Mouse (Mus musculus) forebrain, embryonic 14.5 days (tissue): ENCODE measurements at regions not wholly inside any gene's neighbourhood (a gene's known extent, or its start where the extent isn't known, plus 50 kb on each side); places are given as distances from the start of the nearest gene placed in this dataset.
A peak's percentile ranks its signal among the peaks of the same experiment; 100 is the strongest.

Experiments used
- ATAC-seq: fragments of 200-750 bp; cut with Nextera tagmentation; 2 replicates; pipeline ENCODE4 v1.8.0; 2017; ENCODE audit warnings: mild to moderate bottlenecking, moderate library complexity
- DNase-seq: peaks from one replicate; pipeline ENCODE4 v3.0.0-alpha.2; 2015; ENCODE audit warnings: low spot score
- H3K27ac ChIP-seq: fragments of 300-500 bp; sonication (generic); 2 replicates; pipeline ENCODE4 v1.5.1; 2014; ENCODE audit warnings: low read depth, mild to moderate bottlenecking, control low read depth, low read length, moderate library complexity
- H3K27me3 ChIP-seq: fragments of 300-500 bp; sonication (generic); replicated peaks from 2 replicates; pipeline ENCODE4 v1.6.1; 2014; ENCODE audit warnings: low read length, control low read depth, mixed read lengths; ENCODE audit not compliant: control insufficient read depth, insufficient read depth
- H3K36me3 ChIP-seq: fragments of 300-500 bp; sonication (generic); 2 replicates; pipeline ENCODE4 v1.6.1; 2014; ENCODE audit warnings: low read length, control low read depth; ENCODE audit not compliant: control insufficient read depth, insufficient read depth
- H3K4me1 ChIP-seq: fragments of 300-500 bp; sonication (generic); 2 replicates; pipeline ENCODE4 v1.6.1; 2014; ENCODE audit warnings: antibody characterized with exemption, low read length, control low read depth; ENCODE audit not compliant: control insufficient read depth, insufficient read depth
- H3K4me2 ChIP-seq: fragments of 300-500 bp; sonication (generic); 2 replicates; pipeline ENCODE4 v1.6.1; 2014; ENCODE audit warnings: mild to moderate bottlenecking, control low read depth, low read length
- H3K4me3 ChIP-seq: fragments of 300-500 bp; sonication (generic); 2 replicates; pipeline ENCODE4 v1.5.1; 2014; ENCODE audit warnings: low read depth, low read length, control low read depth
- H3K9ac ChIP-seq: fragments of 300-500 bp; sonication (generic); 2 replicates; pipeline ENCODE4 v1.6.1; 2014; ENCODE audit warnings: mild to moderate bottlenecking, low read length, control low read depth, moderate library complexity
- H3K9me3 ChIP-seq: fragments of 300-500 bp; sonication (generic); replicated peaks from 2 replicates; pipeline ENCODE4 v1.6.1; 2016; ENCODE audit warnings: low read length, control low read depth, mixed read lengths; ENCODE audit not compliant: control insufficient read depth
- WGBS: fragments of 180-500 bp; shearing (Covaris S2); extraction: QIAGEN DNeasy Blood & Tissue Kit; methylation state at CpG from one replicate; pipeline ENCODE4 v1.1.7; 2014; 5-methylcytosine and 5-hydroxymethylcytosine counted together

DNA sequence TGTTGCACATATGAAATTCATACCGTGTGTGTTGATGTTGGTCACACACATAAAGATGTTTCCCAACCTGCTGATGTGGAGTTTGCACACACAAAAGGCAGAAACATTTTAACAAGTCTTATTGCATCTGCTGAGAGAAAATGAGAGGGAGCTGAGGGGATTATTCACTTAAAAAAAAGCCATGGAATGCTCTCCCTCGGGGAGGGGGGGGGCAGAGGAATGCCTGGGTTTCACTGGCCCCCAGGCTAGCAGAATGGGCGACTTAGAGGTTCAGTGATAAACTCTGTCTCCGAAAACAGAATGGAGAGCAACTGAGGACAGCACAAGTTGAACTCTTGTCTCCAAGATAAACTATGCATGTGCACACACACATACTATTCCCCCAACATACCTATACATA, 392.4 kb upstream of the Id4 start:
- H3K9ac ChIP-seq: no peak overlapping the region
- no peak overlapping the region for H3K4me3 ChIP-seq
- H3K4me1 ChIP-seq: peaks cover 4% of the 10 kb centered on the region
- WGBS: 43% methylated on average over 4 of the region's 4 CpGs
- H3K4me2 ChIP-seq: no peak overlapping the region
- ATAC-seq (no peak), DNase-seq (no peak)
- no peaks in the 10 kb centered on the region for H3K9me3 ChIP-seq
- peak overlapping the region; percentile 35; the same call in 1 of the 2 replicates for H3K27ac ChIP-seq
- H3K27me3 ChIP-seq: no peaks in the 10 kb centered on the region
- H3K36me3 ChIP-seq: no peaks in the 10 kb centered on the region

DNA sequence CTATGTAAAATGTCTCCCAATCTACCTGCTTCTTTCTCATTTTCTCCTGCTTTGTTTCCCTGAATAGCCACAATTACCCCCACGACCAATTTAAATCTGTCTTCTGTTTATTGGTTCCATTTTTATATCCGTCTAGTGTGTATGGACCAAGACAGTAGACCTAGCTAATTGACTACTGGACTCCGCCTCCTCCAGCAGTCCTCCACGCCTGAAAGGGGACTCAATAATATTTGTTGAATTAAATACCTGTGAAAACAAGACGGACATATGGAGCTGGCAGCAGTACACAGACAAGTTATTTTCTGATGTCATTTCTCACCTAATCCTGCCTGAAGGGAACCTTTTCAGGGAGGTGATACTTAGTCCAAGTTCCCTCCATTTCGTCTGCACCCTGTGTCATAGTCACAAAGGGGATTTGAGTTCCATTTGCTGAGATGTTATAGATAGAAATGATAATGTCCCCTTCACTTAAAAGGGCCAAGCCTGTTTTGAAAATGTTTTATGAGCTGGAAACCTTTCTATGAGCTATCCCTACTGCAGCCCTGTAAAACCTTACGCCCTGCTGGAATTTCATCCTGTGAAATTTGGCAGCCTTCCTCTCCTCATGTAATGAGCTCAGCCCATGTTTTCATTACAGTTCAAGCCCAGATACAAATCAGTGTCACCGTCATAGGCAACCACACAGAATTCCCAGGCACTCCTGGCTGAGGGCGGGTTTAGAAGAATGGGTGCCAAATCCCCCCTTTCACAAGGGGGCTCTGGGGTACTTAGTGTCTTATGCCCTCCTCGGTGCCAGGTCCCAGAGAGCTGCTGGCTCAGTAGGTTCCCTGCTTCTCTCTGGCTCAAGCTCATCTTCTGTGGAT, 391.1 kb upstream of the Id4 start:
- H3K9ac ChIP-seq: no peak overlapping the region
- DNase-seq (peak; percentile 93), ATAC-seq (peak; percentile 90)
- peaks cover 4% of the 10 kb centered on the region for H3K4me1 ChIP-seq
- no peak overlapping the region for H3K4me2 ChIP-seq
- no peaks in the 10 kb centered on the region for H3K27me3 ChIP-seq
- no peak overlapping the region for H3K4me3 ChIP-seq
- H3K36me3 ChIP-seq: no peaks in the 10 kb centered on the region
- H3K27ac ChIP-seq: peak overlapping the region; percentile 35
- 19% methylated on average over 10 of the region's 10 CpGs for WGBS
- no peaks in the 10 kb centered on the region for H3K9me3 ChIP-seq

DNA sequence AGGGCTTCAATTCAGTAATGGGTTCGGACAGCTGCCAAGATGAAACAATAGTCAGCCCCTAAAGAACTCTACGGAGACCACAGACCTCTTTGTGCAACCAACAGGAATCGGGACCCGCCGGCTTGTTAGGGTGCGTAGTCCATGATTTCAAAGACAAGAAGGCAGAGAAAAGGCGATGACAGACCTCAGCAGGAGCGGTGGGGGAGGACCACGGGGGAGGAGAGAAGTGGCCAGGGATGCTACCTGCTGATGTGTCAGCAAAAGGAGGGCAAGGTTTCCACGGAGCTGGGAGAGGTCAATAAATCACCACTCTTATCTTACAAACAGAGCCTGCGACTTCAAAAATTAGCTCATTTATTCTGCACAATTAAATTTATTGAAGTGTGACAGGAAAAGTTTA, 388.4 kb upstream of the Id4 start:
- DNase-seq: peak; percentile 30
- no peaks in the 10 kb centered on the region for H3K27me3 ChIP-seq
- no peaks in the 10 kb centered on the region for H3K9me3 ChIP-seq
- no peaks in the 10 kb centered on the region for H3K36me3 ChIP-seq
- H3K4me2 ChIP-seq: no peak overlapping the region
- WGBS: 19% methylated on average over 11 of the region's 11 CpGs
- H3K4me3 ChIP-seq: no peak overlapping the region
- H3K27ac ChIP-seq: no peak overlapping the region
- H3K9ac ChIP-seq: no peak overlapping the region
- ATAC-seq: no peak
- peaks cover 4% of the 10 kb centered on the region for H3K4me1 ChIP-seq

- peak; percentile 55 for DNase-seq
- Histone ChIP-seq H3K36me3 (no peaks in the 10 kb centered on the region), H3K4me2 (no peak overlapping the region), H3K4me3 (no peak overlapping the region), H3K27me3 (no peaks in the 10 kb centered on the region), H3K9ac (no peak overlapping the region), H3K27ac (no peak overlapping the region), H3K4me1 (peaks cover 5% of the 10 kb centered on the region; the same call in 1 of the 2 replicates), H3K9me3 (no peaks in the 10 kb centered on the region)
- ATAC-seq: no peak
- 73% methylated on average over 4 of the region's 4 CpGs for WGBS
Observed at GRCm38 (mm10) chr13:47892569-47892968, 368.5 kb upstream of the Id4 start.

DNA sequence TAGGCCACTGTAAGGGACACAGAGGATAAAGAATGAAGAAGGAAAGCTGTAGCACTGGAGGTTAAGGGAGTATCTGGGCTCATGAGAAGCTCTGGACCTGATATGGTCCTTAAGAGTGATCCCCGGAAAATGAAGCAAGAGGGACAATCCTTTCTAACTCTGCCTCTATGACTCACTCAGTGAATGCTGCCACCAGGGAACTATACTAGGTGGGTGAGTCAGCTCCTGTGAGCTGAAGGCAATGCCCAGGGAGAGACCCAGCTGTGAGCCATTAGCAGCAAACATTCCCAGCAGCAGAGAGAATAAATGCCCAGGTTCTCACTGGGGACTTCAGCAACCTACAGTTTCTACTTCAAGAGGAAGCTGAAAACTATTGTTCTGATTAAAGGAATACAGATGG, 366.7 kb upstream of the Id4 start:
- Histone ChIP-seq H3K4me2 (no peak overlapping the region), H3K4me1 (peaks cover 5% of the 10 kb centered on the region; the same call in 1 of the 2 replicates), H3K27me3 (no peaks in the 10 kb centered on the region), H3K36me3 (no peaks in the 10 kb centered on the region), H3K9me3 (no peaks in the 10 kb centered on the region; the same call in 1 of the 2 replicates), H3K9ac (no peak overlapping the region), H3K4me3 (no peak overlapping the region), H3K27ac (no peak overlapping the region)
- no peak for DNase-seq
- WGBS: 97% methylated on average over 1 of the region's 1 CpGs
- no peak for ATAC-seq

DNA sequence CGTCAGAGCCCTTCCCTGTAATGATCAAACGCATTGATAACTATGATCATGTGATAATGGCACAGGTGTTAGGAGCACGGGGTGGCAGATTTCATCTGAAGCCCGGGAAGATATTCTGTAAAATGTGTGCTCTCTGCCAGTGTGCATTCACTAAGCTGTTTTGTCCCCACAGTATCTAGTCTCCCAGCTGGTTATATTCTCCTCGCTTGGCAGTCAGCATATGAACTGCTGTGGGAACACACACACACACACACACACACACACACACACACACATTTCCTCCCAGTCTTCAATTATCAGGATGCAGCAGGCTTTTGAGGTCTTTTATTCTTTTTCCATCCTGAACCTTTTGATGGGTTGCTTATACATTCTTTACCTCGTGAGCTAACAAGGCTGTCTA, 365.8 kb upstream of the Id4 start:
- Histone ChIP-seq H3K36me3 (no peaks in the 10 kb centered on the region), H3K27me3 (no peaks in the 10 kb centered on the region), H3K4me1 (peaks cover 5% of the 10 kb centered on the region; the same call in 1 of the 2 replicates), H3K9ac (no peak overlapping the region), H3K9me3 (no peaks in the 10 kb centered on the region; the same call in 1 of the 2 replicates), H3K27ac (no peak overlapping the region), H3K4me3 (no peak overlapping the region), H3K4me2 (no peak overlapping the region)
- 38% methylated on average over 6 of the region's 6 CpGs for WGBS
- DNase-seq: peak; percentile 74
- ATAC-seq: peak; percentile 71; the same call in 1 of the 2 replicates

- no peak overlapping the region for H3K27ac ChIP-seq
- H3K9me3 ChIP-seq: no peaks in the 10 kb centered on the region; the same call in 1 of the 2 replicates
- WGBS: 76% methylated on average over 4 of the region's 4 CpGs
- no peak overlapping the region for H3K4me2 ChIP-seq
- peaks cover 5% of the 10 kb centered on the region; the same call in 1 of the 2 replicates for H3K4me1 ChIP-seq
- peak; percentile 72 for DNase-seq
- H3K27me3 ChIP-seq: no peaks in the 10 kb centered on the region
- H3K4me3 ChIP-seq: no peak overlapping the region
- H3K36me3 ChIP-seq: no peaks in the 10 kb centered on the region
- no peak overlapping the region for H3K9ac ChIP-seq
- ATAC-seq: no peak
Observed at GRCm38 (mm10) chr13:47896646-47897045, 364.4 kb upstream of the Id4 start.

DNA sequence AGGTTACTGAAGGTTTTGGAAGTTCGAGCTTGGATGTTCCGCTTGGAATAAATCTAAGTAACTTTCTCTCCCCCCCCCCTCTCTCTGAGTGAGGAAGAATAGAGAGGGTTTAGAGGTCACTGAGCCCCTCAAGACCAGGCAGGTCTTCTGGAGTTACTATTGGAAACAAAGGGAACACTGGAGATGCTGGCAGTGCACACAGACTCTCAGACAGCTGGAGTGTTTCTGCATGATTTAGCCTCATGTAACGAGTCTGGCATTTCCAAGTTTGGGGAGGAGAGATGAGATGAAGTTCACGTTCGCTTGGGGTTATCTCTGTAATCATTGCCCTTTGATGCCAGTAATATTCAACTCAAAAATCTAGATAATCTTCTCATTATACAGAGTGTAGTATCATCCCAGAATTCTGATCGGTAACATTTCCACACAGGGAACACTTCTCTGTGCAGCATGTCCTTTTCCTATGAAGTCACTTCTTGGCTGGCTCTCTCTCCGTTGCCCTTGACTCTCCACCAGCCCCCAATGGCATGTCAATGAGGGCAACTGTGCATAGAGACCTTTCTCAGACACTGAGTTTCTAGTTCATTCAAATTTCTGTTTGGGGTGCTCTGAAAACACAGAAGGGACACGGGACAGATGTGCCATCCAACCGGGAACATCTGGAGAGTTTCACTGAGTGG, 351.0 kb upstream of the Id4 start:
- WGBS: 66% methylated on average over 9 of the region's 9 CpGs
- Histone ChIP-seq H3K4me2 (no peak overlapping the region), H3K27me3 (no peaks in the 10 kb centered on the region), H3K4me3 (no peak overlapping the region), H3K27ac (no peak overlapping the region), H3K9ac (no peak overlapping the region), H3K9me3 (no peaks in the 10 kb centered on the region), H3K36me3 (no peaks in the 10 kb centered on the region), H3K4me1 (peaks cover 9% of the 10 kb centered on the region; the same call in 1 of the 2 replicates)
- DNase-seq: peak; percentile 32
- no peak for ATAC-seq

- Histone ChIP-seq H3K4me1 (peaks cover 9% of the 10 kb centered on the region; the same call in 1 of the 2 replicates), H3K27me3 (no peaks in the 10 kb centered on the region), H3K4me3 (no peak overlapping the region), H3K27ac (peak overlapping the region; percentile 41; the same call in 1 of the 2 replicates), H3K36me3 (no peaks in the 10 kb centered on the region), H3K9ac (no peak overlapping the region), H3K9me3 (no peaks in the 10 kb centered on the region), H3K4me2 (no peak overlapping the region)
- DNase-seq (peak; percentile 58), ATAC-seq (no peak)
- 51% methylated on average over 3 of the region's 3 CpGs for WGBS
Observed at GRCm38 (mm10) chr13:47910531-47910910, 350.5 kb upstream of the Id4 start.
